Mouse (Mus musculus) embryo, embryonic 10 days (tissue): ENCODE measurements around the gene Sgk2.
"Not testable (repeated sequence)": the region's sequence is repeated elsewhere in the genome, so short reads cannot be mapped to it uniquely, and the experiment has no call there.

Experiments
- DNase-seq: peaks from one replicate; pipeline ENCODE4 v3.0.0-alpha.2; 2015; ENCODE audit warnings: low spot score

Gene Sgk2

DNA sequence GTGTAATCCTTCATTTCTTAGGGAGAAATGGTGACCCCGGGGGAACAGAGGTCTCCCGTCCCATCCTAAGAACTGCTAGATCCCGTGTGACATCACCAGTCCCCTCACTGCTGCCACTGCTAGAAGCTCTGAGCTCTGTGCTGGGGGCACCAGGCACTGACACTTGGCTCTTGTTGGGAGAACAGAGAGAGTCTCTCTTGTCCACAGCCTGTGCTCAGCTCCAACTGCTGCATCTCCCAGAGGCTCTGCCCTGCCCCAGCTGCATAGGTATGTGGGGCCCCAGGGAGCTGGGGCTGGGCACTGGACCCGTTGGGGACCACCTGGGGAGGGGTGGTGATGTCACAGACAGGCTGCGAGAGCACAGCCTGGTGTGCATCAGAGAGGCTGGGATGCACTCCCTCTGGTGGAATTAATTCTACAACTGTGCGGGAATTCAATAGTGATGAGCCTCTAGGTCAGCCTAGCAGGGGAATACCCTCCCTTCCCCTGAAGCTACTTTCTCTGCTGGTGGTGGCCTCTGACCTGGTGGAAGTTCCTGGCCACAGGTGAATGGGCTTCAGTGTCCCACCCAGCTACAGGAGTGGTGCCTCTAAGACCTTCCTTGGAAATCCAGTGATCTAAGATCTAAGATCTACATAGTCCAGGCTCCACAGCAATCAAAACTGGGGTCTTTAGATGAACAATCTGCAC, 4.4 kb downstream of the Sgk2 start:
- DNase-seq: no peak

DNA sequence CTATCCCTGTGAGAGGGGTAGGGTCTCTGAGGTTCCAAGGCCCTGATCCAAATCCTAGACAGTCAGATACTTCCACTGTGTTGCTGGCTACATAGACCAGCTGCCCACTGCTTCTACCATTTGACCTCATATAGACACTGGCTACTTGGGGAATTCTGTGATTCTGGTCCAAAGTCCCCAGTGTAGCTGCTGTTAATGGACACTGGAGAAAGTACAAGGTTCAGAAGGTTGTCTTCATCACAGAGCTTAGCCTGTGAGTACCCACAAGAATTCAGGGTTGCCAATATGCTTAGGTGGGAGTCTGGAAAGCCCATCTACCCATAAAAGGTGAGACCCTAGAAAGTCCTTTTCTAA, 4.9 kb downstream of the Sgk2 start:
- no peak for DNase-seq

DNA sequence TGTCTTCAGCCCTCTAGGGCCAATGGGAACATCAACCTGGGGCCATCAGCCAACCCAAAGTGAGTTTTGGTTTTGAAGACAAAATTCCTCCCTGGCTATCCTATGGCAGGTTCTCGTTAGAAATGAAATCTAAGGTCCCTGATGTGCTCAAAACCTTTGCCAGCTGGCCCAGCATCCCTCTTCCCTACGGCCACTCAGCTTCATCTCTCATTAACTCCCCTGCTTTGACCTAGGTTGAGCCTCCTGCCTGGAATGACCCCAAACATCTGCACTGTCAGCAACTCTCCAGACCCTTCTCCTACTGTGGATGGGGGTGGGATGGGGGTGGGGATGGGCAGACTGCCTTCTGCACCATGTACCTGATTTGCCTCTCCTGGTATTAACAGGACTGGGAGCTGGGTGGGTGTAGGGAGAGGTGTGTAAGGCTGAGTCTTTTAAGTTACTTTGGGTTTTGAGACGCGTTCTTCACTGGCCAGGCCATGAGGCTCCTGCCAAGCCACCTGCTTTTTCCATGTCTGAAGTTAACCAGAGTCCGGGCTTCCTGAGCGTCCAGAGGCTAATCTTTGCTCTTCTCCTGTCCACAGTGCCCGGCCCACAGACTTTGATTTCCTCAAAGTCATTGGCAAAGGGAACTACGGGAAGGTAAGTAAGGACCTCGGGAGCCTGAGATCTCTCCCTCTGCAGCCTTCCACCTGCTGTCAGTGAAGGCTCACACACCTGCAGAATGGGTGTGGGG, 6.9 kb downstream of the Sgk2 start:
- no peak for DNase-seq

DNA sequence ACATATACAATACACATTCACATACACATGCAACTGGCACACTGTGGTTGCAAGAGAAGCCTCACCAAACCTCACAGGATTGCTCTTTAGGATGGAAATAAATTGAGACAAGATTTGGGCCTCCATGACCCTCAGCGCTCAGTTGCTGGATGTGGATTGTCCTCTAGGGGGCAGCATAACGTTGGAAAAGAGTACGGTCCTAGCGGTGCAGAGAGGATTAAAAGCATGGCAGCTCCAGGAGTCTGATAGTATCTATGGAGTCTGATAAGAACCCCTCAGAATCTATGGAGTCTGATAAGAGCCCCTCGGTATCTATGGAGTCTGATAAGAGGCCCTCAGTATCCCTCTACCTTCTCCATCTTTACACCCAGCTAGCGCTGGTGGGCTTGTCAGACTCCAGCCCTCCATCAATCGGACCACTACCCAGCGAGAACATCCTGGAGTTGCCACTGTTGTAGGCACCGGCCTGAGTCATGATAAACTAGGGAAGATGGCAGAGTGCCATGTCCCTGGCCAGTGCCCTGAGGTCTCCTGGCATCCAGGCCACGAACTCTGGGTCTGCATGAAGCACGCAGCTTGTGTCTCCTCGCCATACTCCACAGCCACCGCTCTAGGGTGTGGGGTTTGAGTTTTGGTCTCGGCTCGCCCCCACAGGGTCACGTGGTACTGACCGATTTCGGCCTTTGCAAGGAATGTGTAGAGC, 11.5 kb downstream of the Sgk2 start:
- DNase-seq: peak; percentile 88

DNA sequence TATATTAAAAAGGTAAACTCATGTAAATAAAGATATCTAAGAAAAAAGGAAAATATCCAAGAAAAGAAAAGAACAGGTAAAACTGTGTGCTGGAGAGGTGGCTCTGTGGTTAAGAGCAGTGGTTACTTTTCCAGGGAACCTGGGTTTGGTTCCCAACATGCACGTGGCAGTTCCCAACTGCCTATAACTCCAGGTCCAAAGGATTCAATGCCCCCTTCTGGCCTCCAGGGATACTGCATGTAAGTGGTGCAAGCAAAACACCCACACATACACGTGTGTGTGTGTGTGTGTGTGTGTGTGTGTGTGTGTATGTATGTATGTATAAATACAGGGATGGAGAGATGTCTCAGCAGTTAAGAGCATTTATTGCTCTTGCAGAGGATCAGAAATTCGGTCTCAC, 12.6 kb downstream of the Sgk2 start:
- DNase-seq: peak; percentile 56

DNA sequence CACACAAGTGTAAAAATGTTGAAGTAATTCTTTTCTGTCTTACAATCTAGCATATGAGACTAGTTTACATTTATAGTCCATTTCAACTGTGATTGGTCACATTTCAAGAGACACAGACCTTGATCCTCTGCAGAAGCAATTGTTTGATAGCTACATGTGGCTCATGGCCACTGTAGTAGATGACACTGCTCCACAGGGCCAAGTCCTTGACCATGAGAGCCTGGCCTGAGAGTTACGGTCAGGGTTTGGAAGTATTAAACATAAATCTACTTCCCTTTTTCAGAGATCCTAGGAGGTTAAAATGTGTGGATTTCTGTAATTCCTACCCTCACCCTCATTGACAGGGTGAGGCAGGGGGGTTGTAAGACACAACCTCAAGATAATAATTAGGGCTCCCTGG, 13.9 kb downstream of the Sgk2 start:
- no peak for DNase-seq

DNA sequence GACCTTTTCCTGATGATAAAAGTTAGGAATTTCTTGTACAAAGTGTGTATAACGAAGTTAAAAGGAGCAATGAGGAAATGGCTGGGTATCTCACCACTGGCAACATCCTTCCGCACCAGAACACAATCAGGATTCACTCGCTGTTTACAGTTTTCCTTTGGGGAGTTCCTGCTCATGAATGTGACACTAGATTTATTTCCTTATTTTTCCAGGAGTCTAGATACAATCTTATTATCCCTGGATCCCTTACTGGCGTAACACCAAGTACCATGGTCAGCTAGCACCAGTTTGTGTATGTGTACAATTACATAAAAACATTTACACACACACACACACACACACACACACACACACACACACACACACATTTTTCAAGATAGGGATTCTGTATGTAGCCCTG, 20.2 kb downstream of the Sgk2 start:
- no peak for DNase-seq

DNA sequence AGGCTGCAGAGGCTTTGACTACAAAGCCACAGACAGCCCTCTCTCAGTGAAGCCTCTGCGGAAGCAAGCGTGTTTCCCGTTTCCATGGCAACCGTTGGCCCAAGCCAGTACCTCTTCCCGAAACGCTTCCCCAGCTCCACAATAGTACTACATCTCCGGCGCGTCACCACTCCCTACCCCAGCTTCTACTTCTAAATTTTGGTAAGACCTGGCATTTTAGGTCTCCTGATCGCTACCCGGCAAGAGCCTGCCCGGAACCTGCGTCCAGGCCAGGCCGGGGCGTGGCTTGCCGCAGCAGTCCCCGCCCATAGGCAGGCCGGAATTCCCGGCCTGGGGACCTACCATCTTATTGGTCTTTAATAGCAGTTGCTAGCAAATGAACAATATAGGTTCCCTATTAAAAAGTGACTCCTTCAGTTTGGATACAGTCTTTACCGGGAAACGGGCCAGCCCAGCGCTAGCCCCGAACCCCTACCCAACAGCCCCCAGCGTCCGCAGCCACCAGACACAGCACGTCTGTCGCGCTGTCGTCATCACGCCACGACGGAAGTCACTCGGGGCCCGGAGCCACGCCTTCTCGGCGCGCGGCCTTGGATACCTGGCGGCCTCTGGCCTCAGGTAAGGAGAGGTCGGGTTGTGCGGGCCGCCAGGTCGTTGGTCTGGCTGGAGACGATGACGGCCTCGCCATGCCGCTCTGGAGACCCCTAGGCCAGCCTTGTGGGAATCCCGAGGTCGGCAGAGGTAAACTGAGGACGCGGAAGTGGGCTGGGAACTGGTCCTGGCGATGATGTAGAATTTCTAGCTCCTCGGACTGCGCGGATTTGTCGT, 30.0 kb downstream of the Sgk2 start, which contains the start of gene Ift52:
Ift52 (plus strand) TSS at position 439 of the 828 bp plus-strand sequence.
- peak; percentile 96 for DNase-seq

DNA sequence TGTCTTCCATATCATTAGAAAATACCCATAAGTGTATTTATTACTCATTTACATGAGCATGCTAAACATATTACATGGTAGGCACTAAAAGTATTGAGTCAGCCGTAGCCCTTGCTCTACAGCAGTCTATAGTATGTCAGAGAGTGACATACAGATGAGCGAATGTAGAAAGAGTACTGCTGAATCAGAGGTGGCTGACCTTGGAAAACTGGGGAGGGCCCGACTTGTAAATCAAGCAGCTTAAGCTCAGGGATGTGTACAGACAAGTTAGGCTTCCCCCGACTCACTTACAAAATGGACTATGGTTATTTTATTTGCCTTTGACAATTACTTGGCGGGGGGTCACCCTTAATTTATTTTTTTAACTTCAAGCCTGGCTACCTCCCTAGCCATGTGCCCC, 44.2 kb downstream of the Sgk2 start:
- DNase-seq: no peak

DNA sequence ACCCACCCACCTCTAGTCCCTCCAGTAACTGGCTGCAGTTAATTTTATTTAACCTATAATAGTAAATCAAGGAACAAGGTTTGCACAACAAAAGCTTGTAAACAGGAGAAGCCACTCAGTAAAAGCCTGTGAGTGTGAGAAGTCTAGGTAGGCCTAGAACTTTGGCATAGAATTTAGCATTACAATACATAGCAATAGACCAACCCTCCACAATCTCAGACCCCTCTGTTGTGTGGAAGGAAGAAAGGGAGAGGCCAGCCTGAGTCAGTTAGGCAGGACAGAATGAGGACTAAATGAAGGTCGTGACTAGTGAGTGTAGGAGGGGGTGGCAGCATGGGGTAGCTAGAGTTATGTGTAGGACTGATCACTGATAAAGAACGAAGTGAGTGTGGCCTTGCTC, 44.6 kb downstream of the Sgk2 start:
- DNase-seq: no peak

DNA sequence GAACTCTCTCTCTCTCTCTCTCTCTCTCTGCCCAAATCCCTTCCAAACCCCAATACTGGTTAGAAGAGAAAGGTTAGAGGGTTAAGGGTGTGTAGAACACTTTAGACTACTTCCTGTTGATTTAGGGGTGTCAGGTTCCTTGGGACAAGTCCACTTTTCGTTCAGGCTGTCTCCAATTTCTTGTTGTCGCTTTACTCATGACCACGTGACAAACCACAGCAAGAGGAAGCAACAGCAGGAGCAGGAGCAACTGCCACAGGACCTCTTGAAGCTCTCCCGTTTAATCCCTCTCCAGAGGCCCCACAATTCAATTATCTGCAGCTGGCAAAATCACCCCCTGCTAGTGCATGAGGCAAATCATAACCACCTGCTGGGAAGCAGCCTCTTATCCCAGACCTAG, 45.5 kb downstream of the Sgk2 start:
- DNase-seq: no peak

DNA sequence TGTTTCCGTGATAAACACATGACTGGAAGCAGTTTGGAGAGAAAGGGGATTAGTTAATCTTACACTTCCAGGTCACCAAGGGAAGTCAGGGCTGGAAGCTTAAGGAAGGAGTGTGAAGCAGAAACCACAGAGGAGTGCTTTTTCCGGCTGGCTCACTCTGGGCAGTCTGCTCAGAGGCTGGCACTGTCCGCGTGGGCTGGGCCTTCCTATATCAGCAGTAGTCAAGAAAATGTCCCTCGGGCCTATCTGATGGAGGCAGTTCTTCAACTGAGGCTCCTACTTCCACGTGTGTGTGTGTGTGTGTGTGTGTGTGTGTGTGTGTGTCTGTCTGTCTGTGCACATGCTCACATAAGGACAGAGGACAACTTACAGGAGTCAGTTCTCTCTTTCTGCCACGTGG, 52.8 kb downstream of the Sgk2 start:
- no peak for DNase-seq

DNA sequence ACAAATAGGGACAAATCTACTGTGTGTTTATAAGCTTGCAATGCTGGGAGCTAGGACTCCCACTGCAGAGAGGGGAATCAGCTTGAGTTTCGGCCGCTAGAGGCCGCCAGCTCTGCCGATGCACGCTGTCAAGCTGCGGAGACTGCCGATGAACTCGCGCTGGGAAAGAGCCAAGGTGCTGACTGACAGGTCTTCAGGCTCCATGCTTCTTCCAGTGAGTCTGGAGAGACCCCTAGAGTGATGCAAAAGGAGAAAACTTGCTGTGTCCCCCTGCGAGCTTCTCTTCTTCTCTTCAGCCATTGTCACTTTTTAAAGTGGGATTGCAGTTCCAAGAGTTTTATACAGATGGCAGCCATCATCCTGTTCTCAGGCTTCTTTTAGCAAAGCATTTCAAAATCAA, 61.0 kb downstream of the Sgk2 start:
- peak; percentile 87 for DNase-seq

DNA sequence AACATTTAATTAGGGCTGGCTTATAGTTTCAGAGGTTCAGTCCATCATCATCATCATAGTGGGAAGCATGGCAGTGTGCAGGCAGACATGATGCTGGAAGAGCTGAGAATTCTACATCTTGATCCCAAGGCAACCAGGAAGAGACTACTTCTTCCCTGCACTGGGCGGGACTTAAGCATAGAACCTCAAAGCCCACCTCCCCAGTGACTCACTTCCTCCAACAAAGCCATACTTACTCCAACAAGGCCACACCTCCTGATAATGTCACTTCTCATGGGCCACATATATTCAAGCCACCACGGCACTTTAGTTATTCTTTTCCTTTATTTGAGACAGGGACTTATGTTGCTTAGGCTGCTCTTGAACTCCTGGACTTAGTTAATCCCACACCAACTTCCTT, 62.0 kb downstream of the Sgk2 start:
- DNase-seq: no peak

DNA sequence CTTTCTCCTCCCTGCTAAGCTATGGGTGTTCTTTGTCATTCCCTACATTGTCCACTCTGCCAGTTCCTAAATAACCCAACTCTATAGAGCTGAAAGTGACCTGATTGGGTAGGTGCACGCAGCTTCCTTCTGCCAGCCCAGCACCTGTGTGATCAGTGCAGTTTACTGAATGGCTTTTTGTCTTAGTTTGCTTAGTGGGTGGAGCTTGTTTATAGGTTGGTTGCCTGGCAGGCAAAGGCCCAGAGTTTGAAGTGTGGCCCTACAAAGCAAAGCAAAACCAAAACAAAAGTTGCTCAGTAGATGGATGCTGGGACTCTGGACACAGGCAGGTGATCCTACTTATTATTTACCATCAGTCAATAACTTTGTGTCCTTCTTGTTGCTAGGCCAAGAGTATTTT, 64.6 kb downstream of the Sgk2 start:
- DNase-seq: no peak

DNA sequence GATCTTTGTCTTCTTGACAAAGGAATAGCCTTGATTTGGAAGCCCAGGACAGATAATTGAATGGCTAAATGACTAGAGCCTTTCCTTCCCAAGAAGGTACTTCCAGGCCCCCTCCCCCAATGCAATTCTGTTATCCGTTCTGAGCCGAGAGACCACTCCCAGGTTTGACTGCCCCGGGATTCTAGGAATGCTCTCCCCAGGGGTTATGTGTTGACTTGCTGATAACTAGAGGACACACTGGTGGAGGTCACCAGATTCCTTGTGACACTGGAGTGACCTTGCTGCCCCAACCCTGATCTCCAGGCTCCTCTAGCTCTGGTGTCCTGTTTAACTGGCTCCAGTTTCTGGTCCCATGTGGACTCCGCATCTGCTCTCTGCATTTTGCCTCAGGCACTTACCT, 65.0 kb downstream of the Sgk2 start:
- no peak for DNase-seq

DNA sequence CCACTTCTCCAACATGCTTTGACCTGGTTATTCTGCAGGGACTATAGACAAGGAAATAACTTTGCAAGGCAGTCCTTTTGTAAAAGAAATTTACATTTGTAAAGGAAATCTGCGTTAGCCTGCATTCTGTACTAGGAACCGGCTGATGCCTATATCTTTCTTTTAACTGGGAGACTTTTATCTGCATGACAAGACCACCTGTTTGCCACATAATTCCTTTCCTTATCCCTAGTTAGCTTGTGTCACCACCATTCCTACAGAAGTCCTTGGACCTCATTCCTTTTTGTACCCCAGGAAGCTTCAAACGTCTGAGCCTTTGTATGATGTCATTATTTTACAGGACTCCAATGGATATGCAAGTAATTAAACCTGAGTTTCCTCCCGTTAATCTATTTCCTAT, 65.7 kb downstream of the Sgk2 start:
- DNase-seq: no peak

DNA sequence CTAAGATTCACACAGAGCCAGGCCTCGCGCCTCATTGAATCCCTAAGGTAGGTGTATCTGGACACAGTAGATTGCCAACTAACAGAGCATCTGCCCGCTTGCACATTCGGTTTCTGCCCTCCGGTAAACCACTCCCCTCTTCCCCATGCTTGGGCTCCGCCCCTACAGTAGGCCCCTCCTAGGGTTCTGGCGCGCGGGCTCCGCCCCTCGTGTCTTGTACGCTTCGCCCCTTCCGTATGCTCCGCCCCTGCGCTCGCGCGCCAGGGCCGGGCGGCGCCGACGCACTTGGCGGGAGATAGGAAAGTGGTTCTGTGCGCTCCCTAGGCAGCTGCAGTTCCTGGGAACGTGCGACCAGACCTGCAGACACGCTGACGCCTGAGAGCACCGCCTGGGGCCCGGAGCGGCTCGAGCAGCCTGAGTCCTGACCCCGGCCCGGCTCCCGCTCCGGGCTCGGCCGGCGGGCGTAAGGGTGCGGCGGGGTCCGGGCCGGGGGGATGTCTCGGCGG, 67.3 kb downstream of the Sgk2 start, which contains the start of gene Mybl2:
Mybl2 (plus strand) TSS at position 353 of the 506 bp plus-strand sequence.
- peak; percentile 98 for DNase-seq

DNA sequence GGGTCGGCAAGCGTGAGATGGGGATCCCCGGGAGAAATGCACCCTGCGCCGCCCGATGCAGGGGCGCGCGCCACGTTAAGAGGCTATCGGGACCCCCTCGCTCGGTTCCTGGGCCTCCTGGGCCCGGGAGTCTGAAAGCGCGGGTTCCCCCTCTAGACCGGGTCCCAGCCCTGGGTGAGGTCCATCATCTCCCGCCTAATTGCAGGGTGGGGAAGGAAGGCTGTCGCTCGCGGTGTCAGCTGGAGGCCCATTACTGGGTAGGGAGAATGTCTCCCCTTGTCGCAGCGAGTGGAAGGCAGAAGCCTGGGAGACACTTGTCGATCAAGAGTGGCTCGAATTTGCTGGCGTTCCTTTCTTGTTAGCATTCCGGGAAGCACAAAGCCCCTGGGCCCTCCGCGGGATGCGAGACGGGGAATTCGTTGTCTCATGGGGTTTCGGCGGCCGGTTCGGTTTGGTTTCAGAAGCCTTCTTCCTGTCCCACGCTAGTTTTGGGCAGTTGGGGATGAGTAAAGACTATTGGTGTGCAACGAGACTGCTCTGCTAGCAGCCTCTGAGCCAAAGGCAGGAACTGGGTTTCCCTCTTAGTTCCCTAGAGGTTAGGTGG, 67.9 kb downstream of the Sgk2 start:
- DNase-seq: peak; percentile 58

DNA sequence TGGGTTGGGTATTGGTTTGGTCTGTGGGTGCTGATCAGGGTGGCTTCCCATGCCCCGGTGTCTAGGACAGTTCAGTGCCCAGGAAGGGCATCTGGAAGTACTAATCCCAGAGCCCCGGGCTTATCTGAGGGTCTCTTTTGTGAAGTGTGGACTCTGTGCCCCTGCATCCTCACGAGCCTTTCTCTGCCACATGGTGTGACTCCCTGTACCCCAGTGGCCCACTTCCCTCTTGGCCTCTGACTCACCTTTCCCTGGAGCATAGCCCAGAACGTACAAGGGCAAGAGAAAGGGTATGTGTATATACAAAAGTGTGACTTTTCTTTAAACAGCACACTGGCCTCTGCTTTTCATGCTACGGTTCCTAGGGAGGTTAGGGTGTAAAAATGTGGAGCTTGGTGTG, 68.6 kb downstream of the Sgk2 start:
- DNase-seq: no peak

DNA sequence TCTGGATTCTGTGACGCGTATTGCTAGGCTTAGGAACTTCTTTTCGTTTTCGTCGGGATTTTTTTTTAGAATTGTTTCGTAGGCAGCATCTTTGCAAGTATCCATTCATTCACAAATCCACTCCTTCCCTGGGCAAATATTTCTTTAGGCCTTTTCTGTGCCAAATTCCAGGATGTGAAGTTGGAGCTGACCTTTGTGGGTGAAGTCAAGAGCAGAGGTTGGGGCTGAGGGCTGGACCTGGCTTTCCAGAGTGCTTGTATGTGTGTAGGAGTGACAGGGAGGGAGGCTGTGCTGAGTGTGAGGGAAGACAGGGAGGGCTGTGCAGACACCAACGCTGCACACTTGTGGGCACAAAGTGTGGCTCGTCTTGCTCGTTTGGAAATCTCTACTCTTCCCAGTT, 69.5 kb downstream of the Sgk2 start:
- DNase-seq: no peak

DNA sequence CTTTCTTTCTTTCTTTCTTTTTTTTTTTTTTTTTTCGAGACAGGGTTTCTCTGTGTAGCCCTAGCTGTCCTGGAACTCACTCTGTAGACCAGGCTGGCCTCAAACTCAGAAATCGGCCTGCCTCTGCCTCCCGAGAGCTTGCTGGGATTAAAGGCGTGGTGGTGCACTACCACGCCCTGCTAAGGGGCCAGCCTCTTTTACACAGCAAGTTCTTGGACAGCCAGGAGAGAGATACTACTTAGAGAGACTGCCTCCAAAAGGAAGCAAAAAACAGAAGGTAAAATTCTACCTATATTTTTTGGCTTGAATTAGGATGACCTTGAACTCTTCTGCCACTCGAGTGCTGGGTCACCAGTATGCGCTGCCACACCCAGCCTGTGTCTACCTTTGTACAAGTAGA, 71.9 kb downstream of the Sgk2 start:
- not testable (repeated sequence) for DNase-seq
